Comparison of ENCODE assay signal across 34 mouse cellular contexts in the genomic region with DNA sequence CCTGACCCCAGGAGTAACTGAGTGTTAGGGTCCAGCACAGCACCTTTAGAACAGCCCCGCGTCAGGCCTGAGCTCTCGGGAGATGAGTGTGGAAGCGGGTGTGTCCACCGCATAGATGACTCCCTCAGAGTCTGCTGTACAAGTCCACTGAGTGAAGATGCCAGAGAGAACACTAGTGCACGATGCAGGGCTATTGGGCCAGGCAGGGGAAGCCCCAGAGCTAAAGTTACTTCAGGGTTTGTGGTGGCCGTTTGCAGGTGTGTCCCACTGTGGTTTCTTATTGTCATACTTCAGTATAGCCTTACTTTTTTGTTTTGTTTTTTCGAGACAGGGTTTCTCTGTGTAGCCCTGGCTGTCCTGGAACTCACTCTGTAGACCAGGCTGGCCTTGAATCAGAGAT. TPM values are rescaled to one million over a fixed set of nuclear protein-coding genes. Genes with fewer than 3 reads are reported as not detected.
DNase-seq lines count a peak whose midpoint lies in the region; ATAC-seq and TF ChIP-seq lines count a peak whose summit lies in the region.
"Had no signal": no experiment of that assay in that cellular context is flagged by ENCODE, and none has a peak within 500 bp of the region (broad histone marks: within the 10 kb centered on the region; RNA-seq: fewer than 3 reads in every experiment).

No protein-coding gene starts in this region.

- H3K4me3 ChIP-seq in liver, postnatal 0 days (ENCODE audit: low read depth, low read length), result no peak overlapping the region
- no peak overlapping the region for H3K4me3 ChIP-seq in liver, embryonic 11.5 days (ENCODE audit: low read depth, low read length)
- H3K4me3 ChIP-seq: embryonic facial prominence, embryonic 13.5 days; forebrain, embryonic 10.5 days; gastrocnemius, adult 2 months; liver, embryonic 13.5 days; myocyte; neural tube, embryonic 13.5 days; stomach, embryonic 15.5 days had no signal

- H3K4me1 ChIP-seq in liver, postnatal 0 days (ENCODE audit: insufficient read depth), result 0 out of 2 replicates have a peak, but pooled peaks cover 2% of the 10 kb centered on the region
- H3K4me1 ChIP-seq in liver, embryonic 11.5 days (replicated peaks; ENCODE audit: control insufficient read depth, insufficient read depth, low read length), result peaks cover 11% of the 10 kb centered on the region
- H3K4me1 ChIP-seq: embryonic facial prominence, embryonic 13.5 days; forebrain, embryonic 10.5 days; stomach, embryonic 15.5 days had no signal

- ATAC-seq in liver, postnatal 0 days, result peak; percentile 36; the same call in 1 of the 2 replicates
- no peak for ATAC-seq in liver, embryonic 11.5 days (replicated peaks; ENCODE audit: low FRiP score)
- ATAC-seq in activated CD4-positive, CD25-positive, alpha-beta regulatory T cell, adult 4 months, result peak; percentile 38
- peak; percentile 39; the same call in 1 of the 2 replicates for ATAC-seq in neutrophil, adult 5-6 weeks (ENCODE audit: extremely low read depth, insufficient number of reproducible peaks, low FRiP score, poor library complexity, severe bottlenecking)
- ATAC-seq: forebrain, embryonic 16.5 days; hindbrain, embryonic 16.5 days; intestine, embryonic 16.5 days; midbrain, embryonic 16.5 days had no signal

- no peak overlapping the region for H3K9ac ChIP-seq in liver, postnatal 0 days (replicated peaks)
- no peak overlapping the region for H3K9ac ChIP-seq in liver, embryonic 11.5 days (ENCODE audit: low read depth, low read length)
- H3K9ac ChIP-seq: embryonic facial prominence, embryonic 13.5 days; liver, embryonic 13.5 days; lung, embryonic 14.5 days; neural tube, embryonic 13.5 days; stomach, embryonic 15.5 days had no signal

- no peak for DNase-seq in liver, postnatal 0 days
- no peak for DNase-seq in liver, embryonic 11.5 days (ENCODE audit: low spot score)
- DNase-seq in 416B (ENCODE audit: low read depth), result peak; percentile 11
- no peak for DNase-seq in gastrocnemius, adult 8-10 months (ENCODE audit: low spot score in 2 of 2)
- DNase-seq in adrenal gland, adult 8-10 months, result no peak
- DNase-seq in heart, postnatal 25 days (ENCODE audit: low spot score), result no peak
- DNase-seq: adrenal gland, postnatal 10 days; cerebellum, adult 11-12 months; cerebellum, postnatal 10 days; gastrocnemius, adult 2 months; heart, postnatal 14 days; kidney, adult 8-10 months; kidney, postnatal 4 days; layer of hippocampus, postnatal 36 days; left cerebral cortex, postnatal 4 days; liver, embryonic 13.5 days; lung, embryonic 14.5 days; retina, postnatal 1 day; right cerebral cortex, postnatal 25 days; spleen, adult 18-20 months had no signal

- H3K4me2 ChIP-seq in liver, postnatal 0 days (ENCODE audit: low read depth, low read length), result no peak overlapping the region
- H3K4me2 ChIP-seq in liver, embryonic 11.5 days, result no peak overlapping the region
- H3K4me2 ChIP-seq: embryonic facial prominence, embryonic 13.5 days; liver, embryonic 13.5 days; lung, embryonic 14.5 days; midbrain, embryonic 11.5 days; neural tube, embryonic 13.5 days; stomach, embryonic 15.5 days had no signal

- TF ChIP-seq CTCF in liver, postnatal 0 days (IDR thresholded peaks at IDR 0.05; ENCODE audit: low read depth), result no peak

- TF ChIP-seq EP300 in liver, postnatal 0 days (IDR thresholded peaks at IDR 0.05; ENCODE audit: low read depth), result no peak

- H3K9me3 ChIP-seq in liver, postnatal 0 days (ENCODE audit: low read length), result no peaks in the 10 kb centered on the region
- H3K9me3 ChIP-seq in liver, embryonic 11.5 days (ENCODE audit: control insufficient read depth, low read length), result no peaks in the 10 kb centered on the region
- H3K9me3 ChIP-seq: embryonic facial prominence, embryonic 13.5 days; forebrain, embryonic 10.5 days; liver, embryonic 13.5 days; neural tube, embryonic 13.5 days; stomach, embryonic 15.5 days had no signal

- no peaks in the 10 kb centered on the region for H3K27me3 ChIP-seq in liver, postnatal 0 days (ENCODE audit: insufficient read depth, low read length)
- H3K27me3 ChIP-seq in liver, embryonic 11.5 days (replicated peaks; ENCODE audit: control insufficient read depth, insufficient read depth, low read length), result no peaks in the 10 kb centered on the region
- H3K27me3 ChIP-seq: embryonic facial prominence, embryonic 13.5 days; liver, embryonic 13.5 days; neural tube, embryonic 13.5 days; stomach, embryonic 15.5 days had no signal

- 0 out of 2 replicates have a peak overlapping the region, but pooled peaks have one; percentile 13 for H3K27ac ChIP-seq in liver, postnatal 0 days (ENCODE audit: low read depth)
- no peak overlapping the region for H3K27ac ChIP-seq in liver, embryonic 11.5 days (ENCODE audit: low read depth, low read length)
- H3K27ac ChIP-seq: embryonic facial prominence, embryonic 13.5 days; forebrain, embryonic 10.5 days; gastrocnemius, adult 2 months; kidney, postnatal 0 days; liver, embryonic 13.5 days; neural tube, embryonic 13.5 days; stomach, embryonic 15.5 days had no signal

- peaks cover 20% of the 10 kb centered on the region; the same call in 1 of the 2 replicates for H3K36me3 ChIP-seq in liver, postnatal 0 days (replicated peaks; ENCODE audit: insufficient read depth, low read length)
- peaks cover 19% of the 10 kb centered on the region for H3K36me3 ChIP-seq in liver, embryonic 11.5 days (ENCODE audit: control insufficient read depth, insufficient read depth, low read length)

- WGBS in liver, postnatal 0 days (ENCODE audit: insufficient replicate concordance), result 65% methylated on average over 8 of the region's 8 CpGs
- WGBS in liver, embryonic 11.5 days, result 68% methylated on average over 8 of the region's 8 CpGs

- intact Hi-C loops in heart, postnatal 25 days (cut with DNase I), result no loop called here

RNA-seq across cellular contexts. Expression of a gene that starts 10.9 kb away (rescaled TPM):
- polyA plus RNA-seq in liver, postnatal 0 days (2015; fragmentation: Nextera tagmentation; extraction: Ambion mirVana), result 1.3 and 1.4 TPM in 2 replicates
- 17.1 and 17.6 TPM in 2 replicates for polyA plus RNA-seq in liver, embryonic 11.5 days (2014; fragmentation: Nextera tagmentation; extraction: Ambion mirVana)
- polyA plus RNA-seq in activated CD4-positive, CD25-positive, alpha-beta regulatory T cell, adult 4 months (2017; shearing (Covaris generic)), result 10 to 100 TPM in 1 of 2 experiments, 1 to 10 TPM in 1; 9.3 to 14.7 TPM
- total RNA-seq in neutrophil, adult 5-6 weeks (2017), result 7.2 and 10.3 TPM in 2 replicates
- total RNA-seq in gastrocnemius, adult 8-10 months (2022), result 10 to 100 TPM; 16.6 to 20.3 (median 17.4) TPM
- total RNA-seq in adrenal gland, adult 8-10 months (2022), result 10 to 100 TPM; 21.7 to 24.3 (median 22.7) TPM
- 10 to 100 TPM; 14.5 to 21.9 TPM for total RNA-seq in heart, postnatal 25 days (2021)

RNA-seq across cellular contexts. Expression of a gene that starts 11.1 kb away (rescaled TPM):
- polyA plus RNA-seq in liver, postnatal 0 days (2015; fragmentation: Nextera tagmentation; extraction: Ambion mirVana), result 0.43 and 0.62 TPM in 2 replicates
- polyA plus RNA-seq in liver, embryonic 11.5 days (2014; fragmentation: Nextera tagmentation; extraction: Ambion mirVana), result 5.3 and 6.9 TPM in 2 replicates
- 1 to 10 TPM; 2.6 to 5.4 TPM for polyA plus RNA-seq in activated CD4-positive, CD25-positive, alpha-beta regulatory T cell, adult 4 months (2017; shearing (Covaris generic))
- total RNA-seq in neutrophil, adult 5-6 weeks (2017), result not detected in 2 replicates
- total RNA-seq in gastrocnemius, adult 8-10 months (2022), result 1 to 10 TPM in 1 of 4 experiments, under 1 TPM in 3; 0.70 to 1.5 (median 0.75) TPM
- 10 to 100 TPM; 38.5 to 62.4 (median 55.9) TPM for total RNA-seq in adrenal gland, adult 8-10 months (2022)
- total RNA-seq in heart, postnatal 25 days (2021), result 1 to 10 TPM; 1.7 to 2.5 TPM
- total RNA-seq: common myeloid progenitor, adult 5-6 weeks had no signal

RNA-seq across cellular contexts. Expression of a gene that starts 39.5 kb away (rescaled TPM):
- polyA plus RNA-seq in liver, postnatal 0 days (2015; fragmentation: Nextera tagmentation; extraction: Ambion mirVana), result 7.9 and 8.6 TPM in 2 replicates
- 46.0 and 50.4 TPM in 2 replicates for polyA plus RNA-seq in liver, embryonic 11.5 days (2014; fragmentation: Nextera tagmentation; extraction: Ambion mirVana)
- 10 to 100 TPM; 29.3 to 33.5 TPM for polyA plus RNA-seq in activated CD4-positive, CD25-positive, alpha-beta regulatory T cell, adult 4 months (2017; shearing (Covaris generic))
- 63.8 and 72.3 TPM in 2 replicates for total RNA-seq in neutrophil, adult 5-6 weeks (2017)
- total RNA-seq in gastrocnemius, adult 8-10 months (2022), result 10 to 100 TPM; 33.7 to 44.4 (median 41.2) TPM
- total RNA-seq in adrenal gland, adult 8-10 months (2022), result 100 to 1,000 TPM in 3 of 4 experiments, 10 to 100 TPM in 1; 86.6 to 128 (median 111) TPM
- 10 to 100 TPM; 42.4 to 53.7 TPM for total RNA-seq in heart, postnatal 25 days (2021)

Comparison
In these comparisons a context has a peak if more than half of its experiments do, and no peak if none do; other contexts are left out.
1. RNA of a gene that starts 11.1 kb away (total RNA-seq): 38.5 to 62.4 TPM in adrenal gland, adult 8-10 months; 1.7 to 2.5 TPM in heart, postnatal 25 days, 0.70 to 1.5 TPM in gastrocnemius, adult 8-10 months and not detected in neutrophil, adult 5-6 weeks; every median in the first group is over 10 times any median in the second.